Mouse (Mus musculus) cerebellum, adult 11-12 months (tissue): ENCODE data around the gene Clstn2.

Source experiments
- DNase-seq: peaks from one replicate; pipeline ENCODE4 v3.0.0; 2022

The Clstn2 gene

DNA sequence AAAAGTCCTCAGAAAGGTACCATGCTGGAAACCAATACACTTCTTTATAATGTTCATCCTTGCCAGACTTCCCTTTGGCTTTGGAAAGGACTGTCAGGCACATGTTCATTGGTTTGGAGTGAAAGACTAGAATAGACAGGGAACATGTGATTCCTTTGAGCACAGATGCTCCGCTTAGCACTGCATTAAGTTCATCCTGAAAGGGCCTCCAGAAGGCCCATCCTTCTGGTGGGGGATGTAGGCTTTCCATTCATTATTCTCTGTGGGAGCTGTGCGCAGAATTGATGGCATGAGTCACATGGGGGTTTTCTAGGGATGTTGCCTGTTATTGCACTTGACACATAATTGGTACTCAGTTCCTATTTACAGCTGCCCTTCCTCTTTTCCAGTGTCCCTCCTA, 498.8 kb downstream of the Clstn2 start:
- DNase-seq = no peak

DNA sequence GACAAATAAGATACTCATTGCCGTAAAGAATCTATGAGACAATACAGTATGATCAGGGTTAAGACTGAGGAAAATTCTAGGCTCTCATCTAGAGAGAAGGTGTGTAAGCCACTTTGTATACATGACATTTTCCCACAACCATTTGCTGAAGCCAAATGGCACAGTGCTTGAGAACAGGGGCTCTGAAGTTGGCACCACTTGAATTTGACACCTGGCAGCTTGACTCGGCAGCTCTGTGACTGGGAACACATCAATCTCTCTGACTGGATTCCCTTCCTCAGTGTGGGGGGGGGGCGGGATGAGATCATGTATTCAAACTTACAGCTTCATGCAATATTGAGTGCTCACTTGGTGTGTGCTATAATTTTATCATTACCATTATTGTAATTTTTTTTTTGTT, 499.7 kb downstream of the Clstn2 start:
- DNase-seq = no peak

DNA sequence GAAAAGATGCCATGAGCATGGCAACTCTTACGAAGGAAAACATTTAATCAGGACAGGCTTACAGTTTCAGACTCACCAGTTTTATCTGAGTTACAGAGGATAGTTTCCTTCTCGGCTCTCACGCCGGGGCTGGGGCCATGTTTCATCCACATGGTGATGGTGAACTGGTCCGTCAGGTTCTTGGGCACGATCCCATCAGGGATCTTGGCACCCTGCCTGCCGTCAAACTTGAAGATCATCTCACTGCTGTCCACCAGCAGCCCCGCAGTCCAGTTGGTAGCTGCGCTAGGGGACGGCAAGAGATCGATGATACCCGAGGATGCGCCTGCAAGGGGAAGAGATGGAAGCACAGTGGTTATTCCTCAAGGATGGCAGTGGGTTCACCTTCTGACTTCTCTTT, 500.4 kb downstream of the Clstn2 start:
- DNase-seq = no peak

DNA sequence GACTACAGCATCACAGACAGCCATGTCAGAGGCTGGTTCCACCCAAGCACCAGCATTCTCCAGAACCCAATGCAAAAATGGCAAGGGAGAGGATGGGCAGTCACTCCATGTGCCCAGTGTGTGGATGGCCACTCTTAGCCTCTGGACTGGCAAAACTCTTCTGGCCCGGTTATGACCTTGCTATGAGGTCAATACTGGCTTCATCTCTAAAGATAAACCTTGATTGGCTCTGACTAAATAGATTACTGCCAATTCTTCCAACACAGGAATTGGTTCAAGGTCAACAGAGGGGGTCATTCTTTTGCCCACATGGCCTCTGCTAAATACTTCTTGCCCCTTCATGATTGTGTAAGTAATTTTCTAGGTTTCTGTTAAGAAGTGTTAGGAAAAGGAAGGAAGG, 505.1 kb downstream of the Clstn2 start:
- DNase-seq = no peak

DNA sequence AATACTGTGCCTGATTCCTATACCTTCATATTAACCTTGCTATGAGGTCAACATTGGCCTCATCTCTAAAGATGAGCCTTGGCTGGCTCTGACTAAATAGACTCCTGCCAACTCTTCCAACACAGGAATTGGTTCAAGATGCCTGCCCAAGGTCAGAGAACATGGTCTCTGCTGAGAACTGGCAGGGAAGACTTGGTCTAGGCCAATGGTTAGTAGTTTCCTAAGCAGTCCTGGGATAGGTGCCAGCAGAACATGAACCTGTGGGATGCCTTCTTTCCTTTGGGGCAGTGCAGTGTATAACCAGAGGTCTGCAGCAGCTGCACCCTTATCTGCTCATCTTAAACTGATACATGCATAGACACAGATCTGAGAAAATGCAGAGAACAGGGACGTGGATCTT, 505.7 kb downstream of the Clstn2 start:
- peak; percentile 10 for DNase-seq

DNA sequence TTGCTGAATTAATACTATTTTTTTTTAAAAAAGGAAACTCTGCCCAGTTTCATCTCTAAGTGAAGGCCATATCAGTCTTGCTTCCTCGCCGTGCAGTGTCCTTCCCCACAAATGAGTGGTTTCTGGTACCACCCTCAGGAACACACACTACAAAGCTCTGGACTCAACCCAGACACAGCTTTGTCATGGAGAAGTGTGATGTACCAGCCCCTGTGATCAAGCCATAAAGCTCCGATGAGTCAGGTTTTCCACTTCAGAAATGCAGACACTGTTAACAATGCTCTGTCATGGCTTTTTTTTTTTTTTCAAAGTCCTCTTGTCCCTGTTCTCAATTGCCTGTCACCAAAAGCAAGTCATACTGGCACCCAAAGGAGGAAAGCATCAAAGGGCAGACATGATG, 507.4 kb downstream of the Clstn2 start:
- no peak for DNase-seq

DNA sequence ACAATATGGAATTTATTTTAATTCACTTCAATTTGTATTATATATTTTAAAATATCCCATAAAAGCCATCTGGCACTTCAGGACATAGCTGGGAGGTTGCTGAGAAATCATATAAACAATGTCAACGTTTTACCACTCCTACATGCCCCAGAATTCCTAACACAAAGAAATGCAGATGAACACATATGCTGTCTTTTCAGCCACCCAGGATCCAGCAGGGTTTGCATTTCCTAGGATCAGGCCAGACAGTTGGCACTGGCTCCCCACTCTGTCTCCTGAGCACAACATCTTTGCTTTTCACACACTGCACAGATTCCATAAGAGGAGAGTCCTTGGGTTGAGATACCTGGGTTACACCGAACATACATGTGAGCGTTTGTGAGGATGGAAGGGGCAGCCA, 508.1 kb downstream of the Clstn2 start:
- DNase-seq = no peak

DNA sequence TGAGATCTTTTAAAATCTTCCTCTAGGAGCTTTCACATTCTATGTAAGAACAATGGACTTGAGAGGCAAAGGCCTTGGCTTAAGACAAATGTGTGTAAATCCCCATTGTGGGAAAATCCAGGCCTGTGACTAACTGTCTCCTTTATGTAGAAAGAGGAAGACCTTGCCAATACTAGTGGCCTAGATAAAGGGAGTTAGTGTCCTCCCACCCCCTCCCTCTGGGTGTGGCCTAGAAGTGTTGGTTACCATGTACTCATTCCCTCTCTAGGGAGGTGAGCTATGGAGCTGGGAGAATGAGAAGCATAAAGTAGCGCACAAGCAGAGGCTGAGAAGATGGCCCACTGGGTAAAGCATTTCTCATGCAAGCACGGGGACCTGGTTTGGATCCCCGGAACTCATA, 512.2 kb downstream of the Clstn2 start:
- DNase-seq = no peak

DNA sequence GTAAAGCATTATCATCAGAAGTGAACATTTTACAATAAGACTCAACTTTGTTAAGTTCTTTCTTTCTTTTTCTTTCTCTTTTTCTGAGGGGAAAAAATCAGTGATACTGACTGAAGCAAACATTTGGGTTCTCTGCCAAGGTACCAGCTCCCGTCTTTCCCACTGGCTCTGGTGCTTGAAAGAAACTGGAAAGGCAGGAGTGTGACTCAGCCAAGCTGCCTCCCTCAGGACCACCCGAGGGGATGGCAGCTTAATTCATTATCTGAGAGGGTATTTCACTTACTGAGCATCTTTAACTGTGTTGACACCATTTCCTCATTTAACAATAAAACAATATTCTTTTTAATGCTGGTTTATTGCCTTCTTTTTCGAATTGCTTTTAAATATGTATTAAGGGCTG, 516.0 kb downstream of the Clstn2 start:
- DNase-seq = no peak

DNA sequence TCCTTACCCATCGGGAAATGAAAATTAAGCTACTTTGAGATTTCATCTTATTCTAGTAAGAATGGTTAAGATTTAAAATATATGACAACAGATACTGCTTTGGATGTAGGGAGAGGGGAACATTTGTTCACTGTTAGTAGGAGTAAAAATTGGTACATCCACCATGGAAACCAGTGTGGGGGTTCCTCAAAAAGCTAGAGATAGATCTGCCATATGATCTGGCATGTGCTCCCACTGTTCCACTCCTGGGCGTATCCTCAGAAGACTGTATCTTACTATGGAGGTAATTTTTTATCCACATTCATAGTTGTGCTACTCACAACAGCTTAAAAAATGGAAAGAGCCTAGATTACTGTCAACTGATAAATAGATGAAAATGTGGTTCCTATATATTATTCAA, 518.3 kb downstream of the Clstn2 start:
- DNase-seq = no peak

DNA sequence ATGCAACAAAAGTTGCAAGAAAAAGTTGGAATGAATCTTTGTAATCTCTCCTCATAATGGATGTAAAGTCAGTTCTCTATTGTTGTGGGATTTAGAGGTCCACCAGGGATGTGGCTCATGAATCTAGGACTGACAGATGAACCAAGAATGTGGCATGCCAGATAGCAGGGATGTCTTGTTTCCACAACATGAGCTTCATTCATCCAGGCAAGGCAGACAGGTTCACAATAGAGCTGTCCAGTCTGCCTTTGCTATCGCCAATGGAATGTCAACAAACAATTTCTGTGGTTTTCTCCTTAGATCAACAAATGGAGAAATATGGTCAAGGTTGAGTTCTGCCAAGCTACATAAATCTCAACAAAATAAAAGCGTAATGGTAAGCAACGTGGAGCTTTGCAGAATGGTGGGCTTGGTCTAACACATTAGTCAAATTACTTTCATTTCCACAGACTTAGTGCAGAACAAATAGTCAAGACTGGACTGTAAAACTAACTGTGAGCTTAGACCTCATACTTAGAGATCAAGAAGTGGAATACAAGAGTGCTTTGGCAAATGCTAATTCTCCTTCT, 520.6 kb downstream of the Clstn2 start:
- no peak for DNase-seq

DNA sequence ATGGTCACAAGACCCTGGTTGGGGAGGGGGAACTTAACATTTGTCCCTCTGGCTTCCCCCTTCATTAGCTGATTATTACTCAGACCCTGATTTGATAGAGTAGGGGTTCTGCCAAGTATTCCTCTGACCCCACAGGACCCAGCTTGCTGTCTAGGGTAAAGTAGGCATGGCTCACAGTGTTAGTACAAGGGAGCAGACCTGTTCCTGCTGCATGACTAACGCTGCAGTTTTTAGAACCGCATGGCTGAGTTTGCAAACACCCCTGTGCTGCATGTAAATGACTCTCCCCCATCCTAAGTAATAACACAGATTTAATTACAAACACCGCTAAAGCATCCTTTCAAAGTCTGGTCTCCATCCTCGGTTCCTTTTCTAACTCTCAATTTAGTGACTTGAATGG, 531.6 kb downstream of the Clstn2 start:
- DNase-seq = no peak

DNA sequence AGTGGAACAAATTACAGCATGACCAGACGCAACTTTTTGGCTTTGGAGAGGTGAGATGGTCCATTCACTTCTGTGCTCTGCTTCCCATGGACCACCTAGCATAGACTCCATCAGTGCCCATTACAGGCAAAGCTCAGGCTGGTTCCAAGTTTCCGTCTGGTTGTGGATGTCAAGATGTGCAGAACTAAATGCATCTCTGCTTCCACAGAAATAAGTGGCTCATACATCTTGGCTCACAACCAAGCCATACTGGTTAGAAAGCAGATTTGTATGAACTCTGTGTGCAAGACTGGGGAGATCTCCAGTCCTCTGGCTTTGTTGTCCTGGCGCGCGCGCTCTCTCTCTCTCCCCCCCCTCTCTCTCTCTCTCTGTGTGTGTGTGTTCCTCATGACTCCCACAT, 537.9 kb downstream of the Clstn2 start:
- DNase-seq = no peak

DNA sequence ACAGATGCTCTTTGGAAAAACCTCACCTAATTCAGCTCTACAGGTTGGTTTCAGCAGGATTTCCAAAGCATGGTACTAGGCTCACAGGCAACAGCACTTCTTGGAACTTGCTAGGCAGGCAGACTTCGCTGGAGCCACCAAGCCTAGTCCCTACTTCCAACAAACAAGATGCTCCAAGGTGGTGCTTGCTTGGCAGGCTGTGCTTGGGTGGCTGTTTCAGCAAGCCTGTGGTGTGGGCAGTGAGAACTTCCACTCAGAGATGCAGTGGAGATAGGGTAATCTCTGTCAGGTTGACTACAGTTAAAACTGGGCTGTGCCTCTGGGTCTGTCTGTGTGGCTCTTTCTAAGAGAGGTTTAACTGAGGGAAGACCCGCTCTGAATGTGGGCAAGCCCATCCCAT, 541.4 kb downstream of the Clstn2 start:
- no peak for DNase-seq

DNA sequence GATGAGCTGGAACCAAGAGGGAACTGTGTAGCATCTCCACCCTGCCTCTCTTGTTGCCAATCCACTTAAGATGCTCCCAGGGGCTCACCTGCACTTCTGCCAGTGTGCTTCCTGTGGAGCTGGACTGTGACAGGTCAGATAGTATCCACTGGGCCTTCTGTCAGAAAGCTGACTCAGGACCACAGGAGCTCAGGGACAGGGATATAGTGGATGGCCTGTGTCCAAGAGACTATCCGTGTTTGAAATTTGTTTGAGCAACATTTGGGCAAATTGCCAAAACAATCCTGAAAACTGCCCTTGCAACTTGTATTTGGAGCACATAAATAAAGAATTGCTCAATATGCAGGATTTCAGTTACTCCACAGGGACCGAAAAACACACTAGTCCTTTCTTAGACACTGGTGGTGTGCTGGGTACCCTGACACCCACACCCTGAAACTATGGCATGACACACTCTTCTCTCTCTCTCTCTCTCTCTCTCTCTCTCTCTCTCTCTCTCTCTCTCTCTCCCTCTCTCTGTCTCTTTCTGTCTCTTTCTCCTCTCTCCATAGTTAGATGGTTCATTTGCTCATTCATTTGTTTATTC, 542.3 kb downstream of the Clstn2 start:
- DNase-seq = peak; percentile 21

DNA sequence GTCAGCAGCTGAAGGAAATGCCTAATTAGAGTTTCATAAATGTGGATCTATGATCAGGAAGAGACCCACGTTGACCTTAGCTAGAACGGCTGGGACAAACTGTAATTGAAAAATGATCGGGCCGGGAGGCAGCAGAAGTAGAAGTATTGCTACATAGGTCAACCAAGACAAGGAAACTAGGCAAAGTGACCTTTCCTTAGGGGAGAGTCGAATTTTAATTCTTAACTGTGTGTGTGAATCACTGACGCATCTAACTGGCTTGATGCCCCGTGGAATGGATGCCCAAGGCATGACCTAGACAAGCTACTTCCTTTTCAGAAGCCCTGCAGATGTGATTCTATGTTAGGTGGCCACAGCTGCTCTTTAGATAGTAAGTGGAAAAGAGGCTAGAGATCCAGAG, 546.2 kb downstream of the Clstn2 start:
- no peak for DNase-seq

DNA sequence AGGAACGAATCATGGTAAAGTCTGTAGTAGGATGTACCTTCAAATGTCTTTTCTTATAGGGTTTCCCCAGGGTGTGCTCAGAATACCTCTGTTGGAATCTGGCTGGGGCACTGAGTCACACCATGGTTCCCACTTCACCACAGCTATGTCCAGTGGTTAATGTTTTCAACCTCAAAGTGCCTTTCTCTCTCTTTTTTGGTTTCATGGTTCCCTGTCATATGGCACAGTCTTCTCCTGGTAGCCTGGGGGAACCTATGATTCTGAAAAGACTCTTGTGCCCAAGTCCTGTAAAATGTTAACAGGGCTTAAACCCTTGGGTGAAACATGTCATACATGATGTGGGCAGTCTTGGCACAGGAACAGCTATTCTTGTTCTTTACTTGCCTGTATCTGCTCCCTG, 551.8 kb downstream of the Clstn2 start:
- DNase-seq = no peak

DNA sequence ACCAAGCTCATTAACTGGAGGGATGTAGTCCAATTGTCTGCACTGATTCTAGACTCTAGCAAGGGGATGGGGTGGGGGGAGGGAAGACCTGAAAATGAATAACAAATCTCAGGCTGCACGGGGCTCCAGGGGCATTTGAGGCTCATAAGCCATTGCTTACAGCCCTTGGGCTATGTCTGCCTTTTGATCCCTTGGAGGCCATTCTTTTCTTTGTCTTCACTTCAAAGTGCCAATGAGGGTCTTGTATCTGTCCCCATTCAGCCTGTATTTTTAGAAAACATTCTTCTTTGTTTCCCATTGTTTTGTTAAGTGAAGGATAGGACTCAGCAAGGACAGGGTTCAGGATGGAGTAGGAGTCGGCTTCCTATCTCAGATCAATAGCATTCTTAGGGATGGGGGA, 556.0 kb downstream of the Clstn2 start:
- no peak for DNase-seq

DNA sequence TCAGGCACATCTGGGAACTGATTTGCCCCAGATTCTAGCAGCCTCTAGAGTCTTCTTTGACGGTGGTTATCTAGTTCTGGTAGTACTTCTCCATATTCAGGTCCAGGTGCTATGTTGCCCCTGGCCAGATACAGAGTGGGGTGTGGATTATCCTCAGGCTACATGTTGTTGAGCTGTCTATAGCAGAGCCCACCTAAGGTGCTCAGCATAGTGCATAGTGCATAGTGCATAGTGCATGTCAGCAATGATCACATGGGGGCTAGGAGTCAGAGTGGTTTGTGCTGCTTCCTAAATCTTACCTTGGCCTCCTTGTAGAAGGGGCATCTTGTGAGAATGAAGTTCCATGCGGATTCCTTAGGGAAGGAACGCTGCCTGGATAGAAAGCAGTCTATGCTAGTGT, 556.5 kb downstream of the Clstn2 start:
- no peak for DNase-seq

DNA sequence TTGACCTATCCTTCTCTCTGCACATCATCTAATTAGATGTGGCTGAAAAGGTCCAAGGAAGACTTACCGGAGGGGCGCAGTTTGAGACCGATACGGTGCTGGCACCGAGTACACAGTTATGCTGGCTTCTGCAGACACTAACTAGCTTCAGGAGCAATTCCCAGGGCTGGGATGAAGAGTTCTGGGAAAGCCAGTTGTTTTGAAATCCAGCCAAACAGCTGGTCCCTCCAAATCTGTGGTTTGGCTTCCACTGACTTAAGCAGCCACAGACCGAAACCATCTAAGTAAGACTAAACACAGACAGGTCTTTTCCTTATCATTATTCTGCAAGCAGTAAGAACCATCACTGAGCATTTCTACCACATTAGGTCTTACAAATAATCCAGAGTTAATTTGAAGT, 558.1 kb downstream of the Clstn2 start:
- DNase-seq = no peak

DNA sequence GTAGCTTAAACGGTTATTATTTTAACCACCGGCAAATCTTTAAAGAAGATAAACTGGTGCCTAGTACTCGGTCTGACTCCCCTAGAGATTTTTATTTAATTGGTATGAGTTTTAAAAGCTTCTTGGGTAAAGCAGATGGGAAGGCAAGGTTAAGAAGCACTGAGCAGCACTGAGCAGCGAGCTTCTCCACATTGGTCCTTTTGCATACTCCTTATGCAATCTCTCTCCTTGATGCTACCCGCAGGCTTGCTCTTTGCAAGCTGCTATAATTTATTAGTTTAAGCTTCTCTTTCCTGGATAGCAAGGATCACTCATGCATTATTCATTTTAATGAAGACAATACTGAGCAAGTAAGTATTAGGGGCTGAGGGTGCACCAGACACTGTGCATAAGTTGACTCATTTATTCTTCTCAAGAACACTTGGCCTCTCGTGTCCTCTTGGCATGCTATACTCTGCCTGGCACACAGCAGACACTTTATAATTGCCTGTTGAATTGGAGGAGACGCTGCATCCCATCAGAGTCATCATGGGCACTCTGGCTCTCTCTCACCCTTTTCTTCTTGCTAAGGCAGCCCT, 561.9 kb downstream of the Clstn2 start:
- DNase-seq = no peak

DNA sequence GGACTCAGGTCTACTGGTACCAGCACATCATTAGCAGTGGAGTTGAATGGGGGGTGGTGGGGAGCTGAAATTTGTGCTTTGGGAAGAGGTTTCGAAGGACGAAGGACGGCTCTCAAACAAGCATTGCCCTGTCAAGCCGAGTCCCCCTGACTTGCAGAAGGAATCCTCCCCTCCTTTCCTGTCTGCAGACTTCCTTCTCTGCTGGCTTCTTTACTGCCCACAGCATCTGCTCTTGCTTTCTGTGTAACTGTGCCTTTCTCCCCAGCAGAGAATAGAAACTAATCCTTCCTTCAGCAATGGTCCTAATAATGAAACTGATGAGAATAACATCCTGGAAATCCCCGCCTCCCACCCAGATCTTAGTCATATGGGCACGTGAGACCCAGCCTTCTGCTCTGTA, 572.5 kb downstream of the Clstn2 start:
- DNase-seq = no peak

DNA sequence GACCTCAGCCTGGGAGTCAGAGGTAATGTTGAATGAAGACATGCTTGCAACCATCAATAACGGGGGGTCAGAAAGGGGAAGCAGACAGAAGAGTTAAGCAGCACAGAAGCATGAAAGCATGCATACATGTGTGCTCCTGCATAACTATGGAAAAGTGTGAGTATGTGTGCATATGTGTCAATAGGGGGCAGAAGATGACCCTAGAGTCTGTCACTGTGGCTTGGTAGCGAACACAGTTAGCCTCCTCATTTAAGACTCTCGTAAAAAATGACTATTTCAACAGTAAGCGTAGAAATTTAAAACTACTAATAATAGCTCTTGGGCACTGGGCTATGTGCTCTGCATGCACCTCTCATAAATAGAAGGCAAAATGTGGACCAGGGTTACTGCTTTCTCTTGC, 573.2 kb downstream of the Clstn2 start:
- DNase-seq = no peak

DNA sequence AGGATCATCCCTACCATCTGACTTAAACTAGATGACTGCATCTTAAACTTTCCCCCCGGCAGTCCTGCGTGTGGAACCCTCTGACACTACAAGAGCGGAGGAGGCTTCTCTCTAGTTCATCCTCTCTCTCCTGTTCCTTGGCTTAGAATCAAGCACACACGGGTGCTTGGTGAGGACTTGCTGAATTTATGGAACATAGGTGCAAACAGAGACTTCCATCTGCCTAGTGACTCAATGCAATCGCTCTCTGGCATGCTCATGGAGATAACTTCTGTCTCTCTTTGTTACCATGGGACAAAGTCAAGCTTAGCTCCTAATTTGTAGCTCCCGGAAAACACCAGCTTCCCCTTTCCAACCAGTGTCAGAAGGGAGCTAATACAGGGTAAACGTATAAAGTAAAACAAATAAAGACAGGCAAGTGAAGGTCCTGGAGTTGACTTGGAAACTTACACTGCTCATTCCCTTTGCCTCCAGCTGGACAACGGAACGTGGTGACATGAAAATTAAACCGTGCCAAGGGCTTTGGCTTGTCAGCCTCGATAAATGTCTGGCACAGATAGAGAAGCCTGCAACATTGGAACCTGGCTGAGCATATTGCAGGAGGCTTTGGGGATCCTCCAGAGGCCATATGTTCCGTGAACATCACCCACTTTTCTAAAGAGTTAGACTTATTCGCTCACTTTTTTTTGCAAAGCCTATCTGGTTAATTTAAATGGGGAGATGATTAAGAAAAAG, 583.5 kb downstream of the Clstn2 start:
- DNase-seq = peak; percentile 70
